Mouse (Mus musculus) limb, embryonic 12.5 days (tissue): Measurements from ENCODE around the gene Tceal3. TPM values are rescaled to one million over a fixed set of nuclear protein-coding genes. Genes with fewer than 3 reads are reported as not detected.
"Not testable (repeated sequence)": the region's sequence is repeated elsewhere in the genome, so short reads cannot be mapped to it uniquely, and the experiment has no call there.

ENCODE experiments used
- ATAC-seq: fragments of 200-750 bp; cut with Nextera tagmentation; 2 replicates; pipeline ENCODE4 v1.8.0; 2017; ENCODE audit warnings: low read depth, moderate TSS enrichment; ENCODE audit not compliant: insufficient number of reproducible peaks, insufficient read depth, low FRiP score, low TSS enrichment
- H3K27ac ChIP-seq: fragments of 300-500 bp; sonication (generic); 2 replicates; pipeline ENCODE4 v1.5.1; 2016; ENCODE audit warnings: mild to moderate bottlenecking, moderate library complexity
- H3K27me3 ChIP-seq: fragments of 300-500 bp; sonication (generic); 2 replicates; pipeline ENCODE4 v1.6.1; 2016; ENCODE audit warnings: mild to moderate bottlenecking, moderate library complexity
- H3K36me3 ChIP-seq: fragments of 300-500 bp; sonication (generic); 2 replicates; pipeline ENCODE4 v1.6.1; 2016; ENCODE audit warnings: mild to moderate bottlenecking, moderate library complexity
- H3K4me1 ChIP-seq: fragments of 300-500 bp; sonication (generic); replicated peaks from 2 replicates; pipeline ENCODE4 v1.6.1; 2016
- H3K4me2 ChIP-seq: fragments of 300-500 bp; sonication (generic); 2 replicates; pipeline ENCODE4 v1.6.1; 2016; ENCODE audit warnings: mild to moderate bottlenecking, moderate library complexity
- H3K4me3 ChIP-seq: fragments of 300-500 bp; sonication (generic); replicated peaks from 2 replicates; pipeline ENCODE4 v1.5.1; 2016; ENCODE audit warnings: mild to moderate bottlenecking
- H3K9ac ChIP-seq: fragments of 300-500 bp; sonication (generic); replicated peaks from 2 replicates; pipeline ENCODE4 v1.6.1; 2016; ENCODE audit warnings: mild to moderate bottlenecking, moderate library complexity
- H3K9me3 ChIP-seq: fragments of 300-500 bp; sonication (generic); 2 replicates; pipeline ENCODE4 v1.6.1; 2016; ENCODE audit warnings: mild to moderate bottlenecking, moderate library complexity
- WGBS: fragments of 180-500 bp; shearing (Covaris S2); methylation state at CpG from one replicate; pipeline ENCODE4 v1.1.7; 2016; 5-methylcytosine and 5-hydroxymethylcytosine counted together
- polyA plus RNA-seq: library from polyadenylated mRNA; unstranded; fragments of >200 nt; fragmentation: Nextera tagmentation; extraction: Ambion mirVana; gene quantifications from 2 replicates; pipeline ENCODE4 v1.2.1, GENCODE M21; 2016

Tceal3 gene
- polyA plus RNA-seq, result 23.6 and 26.4 TPM in 2 replicates

GRCm38 (mm10) chrX:136590199-136590896 lies at the start of gene Tceal3:
TSS of gene Tceal3 (plus strand) at chrX:136590842.
- WGBS, result 54% methylated on average over 12 of the region's 12 CpGs
- no peak within 1 kb of the TSS for H3K4me2 ChIP-seq
- no peak for ATAC-seq
- no peaks in the 10 kb centered on the region for H3K9me3 ChIP-seq
- H3K36me3 ChIP-seq, result no peaks in the 10 kb centered on the region
- no peaks in the 10 kb centered on the region for H3K4me1 ChIP-seq
- H3K9ac ChIP-seq, result no peak within 1 kb of the TSS
- 0 out of 2 replicates have a peak, but pooled peaks cover 3% of the 10 kb centered on the region for H3K27me3 ChIP-seq
- no peak within 1 kb of the TSS for H3K27ac ChIP-seq
- no peak within 1 kb of the TSS for H3K4me3 ChIP-seq

- not testable (repeated sequence) for H3K4me3 ChIP-seq, H3K27me3 ChIP-seq, H3K4me1 ChIP-seq, H3K9me3 ChIP-seq, H3K27ac ChIP-seq, H3K36me3 ChIP-seq, H3K9ac ChIP-seq, ATAC-seq, H3K4me2 ChIP-seq
- 70% methylated on average over 1 of the region's 1 CpGs for WGBS
These were observed 46.7 kb upstream of the Tceal3 start, which contains the start of gene Kir3dl2 for GRCm38 (mm10) chrX:136543956-136544355. TSS of gene Kir3dl2 (minus strand) at chrX:136544056.

- H3K4me3 ChIP-seq, H3K36me3 ChIP-seq, H3K4me2 ChIP-seq, ATAC-seq, H3K4me1 ChIP-seq, H3K27ac ChIP-seq, H3K9ac ChIP-seq, H3K27me3 ChIP-seq, H3K9me3 ChIP-seq: not testable (repeated sequence)
- 89% methylated on average over 9 of the region's 9 CpGs for WGBS
These were observed 21.5 kb upstream of the Tceal3 start for GRCm38 (mm10) chrX:136569094-136569493.

- Histone ChIP-seq H3K27me3 (no peaks in the 10 kb centered on the region), H3K9me3 (no peaks in the 10 kb centered on the region), H3K36me3 (no peaks in the 10 kb centered on the region), H3K4me3 (no peak overlapping the region), H3K9ac (no peak overlapping the region), H3K27ac (no peak overlapping the region), H3K4me2 (no peak overlapping the region), H3K4me1 (no peaks in the 10 kb centered on the region)
- 97% methylated on average over 1 of the region's 1 CpGs for WGBS
- ATAC-seq, result no peak
These were observed 6.0 kb upstream of the Tceal3 start for GRCm38 (mm10) chrX:136584617-136585016.

- Histone ChIP-seq H3K27ac (no peak overlapping the region), H3K4me2 (no peak overlapping the region), H3K9ac (no peak overlapping the region), H3K9me3 (no peaks in the 10 kb centered on the region), H3K4me3 (no peak overlapping the region), H3K27me3 (0 out of 2 replicates have a peak, but pooled peaks cover 3% of the 10 kb centered on the region), H3K4me1 (no peaks in the 10 kb centered on the region), H3K36me3 (no peaks in the 10 kb centered on the region)
- no peak for ATAC-seq
- WGBS, result 33% methylated on average over 2 of the region's 2 CpGs
These were observed 235 bp downstream of the Tceal3 start for GRCm38 (mm10) chrX:136590897-136591257.

- ATAC-seq, result no peak
- Histone ChIP-seq H3K36me3 (no peaks in the 10 kb centered on the region), H3K9ac (no peak overlapping the region), H3K4me1 (no peaks in the 10 kb centered on the region), H3K9me3 (no peaks in the 10 kb centered on the region), H3K27ac (no peak overlapping the region), H3K27me3 (no peaks in the 10 kb centered on the region), H3K4me3 (no peak overlapping the region), H3K4me2 (no peak overlapping the region)
- 30% methylated on average over 3 of the region's 3 CpGs for WGBS
These were observed 8.8 kb downstream of the Tceal3 start for GRCm38 (mm10) chrX:136599416-136599815.

GRCm38 (mm10) chrX:136606951-136607350 lies 16.3 kb downstream of the Tceal3 start:
- Histone ChIP-seq H3K9ac (no peak overlapping the region), H3K4me3 (no peak overlapping the region), H3K36me3 (no peaks in the 10 kb centered on the region), H3K9me3 (no peaks in the 10 kb centered on the region), H3K4me2 (no peak overlapping the region), H3K27me3 (no peaks in the 10 kb centered on the region), H3K27ac (no peak overlapping the region), H3K4me1 (no peaks in the 10 kb centered on the region)
- no peak for ATAC-seq
- 81% methylated on average over 4 of the region's 4 CpGs for WGBS

- H3K4me3 ChIP-seq, result no peak overlapping the region
- no peak for ATAC-seq
- H3K4me2 ChIP-seq, result no peak overlapping the region
- H3K27ac ChIP-seq, result no peak overlapping the region
- H3K9ac ChIP-seq, result no peak overlapping the region
- H3K27me3 ChIP-seq, result no peaks in the 10 kb centered on the region
- no peaks in the 10 kb centered on the region for H3K9me3 ChIP-seq
- no peaks in the 10 kb centered on the region for H3K4me1 ChIP-seq
- no peaks in the 10 kb centered on the region for H3K36me3 ChIP-seq
- WGBS, result 86% methylated on average over 3 of the region's 3 CpGs
These were observed 16.8 kb downstream of the Tceal3 start for GRCm38 (mm10) chrX:136607395-136607794.

GRCm38 (mm10) chrX:136611346-136611745 lies 20.7 kb downstream of the Tceal3 start:
- no peak for ATAC-seq
- no peaks in the 10 kb centered on the region for H3K27me3 ChIP-seq
- no peaks in the 10 kb centered on the region for H3K36me3 ChIP-seq
- H3K4me2 ChIP-seq, result no peak overlapping the region
- 58% methylated on average over 3 of the region's 3 CpGs for WGBS
- H3K9ac ChIP-seq, result no peak overlapping the region
- no peaks in the 10 kb centered on the region for H3K4me1 ChIP-seq
- no peak overlapping the region for H3K27ac ChIP-seq
- no peak overlapping the region for H3K4me3 ChIP-seq
- no peaks in the 10 kb centered on the region for H3K9me3 ChIP-seq

- H3K36me3 ChIP-seq, H3K9ac ChIP-seq, H3K4me1 ChIP-seq, H3K27ac ChIP-seq, H3K27me3 ChIP-seq, H3K9me3 ChIP-seq, ATAC-seq, H3K4me2 ChIP-seq, H3K4me3 ChIP-seq: not testable (repeated sequence)
- WGBS, result 52% methylated on average over 3 of the region's 3 CpGs
These were observed 25.2 kb downstream of the Tceal3 start for GRCm38 (mm10) chrX:136615889-136616288.

- H3K9me3 ChIP-seq, result no peaks in the 10 kb centered on the region
- H3K4me1 ChIP-seq, result no peaks in the 10 kb centered on the region
- no peaks in the 10 kb centered on the region for H3K27me3 ChIP-seq
- no peak overlapping the region for H3K4me2 ChIP-seq
- no peak overlapping the region for H3K9ac ChIP-seq
- no peak overlapping the region for H3K27ac ChIP-seq
- 63% methylated on average over 9 of the region's 9 CpGs for WGBS
- no peak for ATAC-seq
- no peak overlapping the region for H3K4me3 ChIP-seq
- H3K36me3 ChIP-seq, result no peaks in the 10 kb centered on the region
These were observed 34.4 kb downstream of the Tceal3 start for GRCm38 (mm10) chrX:136624905-136625569.
